ENCODE assay signal across 28 mouse cellular contexts in the genomic region with DNA sequence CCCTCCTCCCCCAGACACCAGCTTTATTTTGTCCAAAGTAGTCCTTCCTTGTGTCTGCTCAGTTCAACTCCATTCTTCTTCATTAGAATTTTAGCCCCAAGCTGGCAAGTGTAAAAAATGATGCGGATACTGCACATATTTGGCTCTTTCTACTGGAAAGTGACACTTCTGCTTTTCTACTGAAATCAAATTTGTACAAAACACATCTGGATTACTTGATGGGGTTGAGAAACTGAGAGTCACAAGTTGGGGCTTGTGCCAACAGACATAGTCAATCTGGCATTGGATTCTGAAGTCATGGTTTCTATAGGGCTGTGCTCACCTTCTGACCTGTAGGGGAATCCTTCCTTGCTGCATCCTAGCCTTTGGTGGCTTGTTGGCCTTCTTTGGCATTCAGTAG. TPM values are rescaled to one million over a fixed set of nuclear protein-coding genes. Genes with fewer than 3 reads are reported as not detected.
"Had no signal": no experiment of that assay in that cellular context is flagged by ENCODE, and none has a peak within 500 bp of the region (broad histone marks: within the 10 kb centered on the region; RNA-seq: fewer than 3 reads in every experiment).

No protein-coding gene starts in this region.

- H3K4me3 ChIP-seq: left cerebral cortex, adult 2 months; liver, embryonic 13.5 days; midbrain, embryonic 12.5 days; midbrain, embryonic 15.5 days; myocyte; neural tube, embryonic 13.5 days; stomach, embryonic 15.5 days had no signal

- H3K27me3 ChIP-seq: liver, embryonic 13.5 days; midbrain, embryonic 12.5 days; midbrain, embryonic 15.5 days; neural tube, embryonic 13.5 days; stomach, embryonic 15.5 days had no signal

- H3K4me1 ChIP-seq: liver, embryonic 13.5 days; neural tube, embryonic 13.5 days; stomach, embryonic 15.5 days had no signal

- H3K36me3 ChIP-seq: liver, embryonic 13.5 days; midbrain, embryonic 12.5 days; midbrain, embryonic 15.5 days; neural tube, embryonic 13.5 days; stomach, embryonic 15.5 days had no signal

- H3K9me3 ChIP-seq: liver, embryonic 13.5 days; midbrain, embryonic 12.5 days; midbrain, embryonic 15.5 days; neural tube, embryonic 13.5 days; stomach, embryonic 15.5 days had no signal

- DNase-seq: kidney, adult 2 months; kidney, postnatal 36 days; layer of hippocampus, postnatal 36 days; liver, embryonic 13.5 days; lung, adult 2 months; lung, postnatal 10 days; retina, postnatal 1 day; right cerebral cortex, postnatal 25 days; spleen, adult 18-20 months; thymus, postnatal 25 days had no signal

- ATAC-seq: intestine, postnatal 0 days; midbrain, embryonic 15.5 days had no signal

- H3K9ac ChIP-seq: liver, embryonic 13.5 days; midbrain, embryonic 12.5 days; midbrain, embryonic 15.5 days; neural tube, embryonic 13.5 days; stomach, embryonic 15.5 days had no signal

- H3K4me2 ChIP-seq: liver, embryonic 13.5 days; midbrain, embryonic 12.5 days; midbrain, embryonic 15.5 days; neural tube, embryonic 13.5 days; stomach, embryonic 15.5 days had no signal

- H3K27ac ChIP-seq: kidney, postnatal 0 days; left cerebral cortex, adult 2 months; liver, embryonic 13.5 days; macrophage; midbrain, embryonic 12.5 days; midbrain, embryonic 15.5 days; neural tube, embryonic 13.5 days; stomach, embryonic 15.5 days had no signal

RNA-seq across cellular contexts. Expression of a gene that starts 27.1 kb away (rescaled TPM):
- total RNA-seq: layer of hippocampus, adult 8-10 months; layer of hippocampus, postnatal 10 days; layer of hippocampus, postnatal 36 days; left cerebral cortex, adult 2 months; left cerebral cortex, postnatal 10 days; left cerebral cortex, postnatal 36 days; megakaryocyte-erythroid progenitor cell, adult 5-6 weeks; monocyte, adult 5-6 weeks; neutrophil, adult 5-6 weeks had no signal
- polyA plus RNA-seq: kidney, adult 2 months; kidney, postnatal 0 days; limb, embryonic 11.5 days; limb, embryonic 14.5 days; lung, adult 2 months; macrophage; midbrain, embryonic 12.5 days; midbrain, embryonic 15.5 days; myocyte had no signal

RNA-seq across cellular contexts. Expression of a gene that starts 38.0 kb away (rescaled TPM):
- total RNA-seq: neutrophil, adult 5-6 weeks had no signal
